Mouse (Mus musculus) heart, adult 2 months (tissue): ENCODE data around the gene Aicda. TPM values are rescaled to one million over a fixed set of nuclear protein-coding genes. Genes with fewer than 3 reads are reported as not detected.
A peak's percentile ranks its signal among the peaks of the same experiment; 100 is the strongest.

Source experiments
- DNase-seq, 2 experiments: peaks; one replicate each; pipeline ENCODE4 v3.0.0; 2021
- H3K27ac ChIP-seq: fragments of 200-600 bp; 2 replicates; pipeline ENCODE4 v1.8.1; 2022
- H3K27me3 ChIP-seq: fragments of 200-500 bp; 2 replicates; pipeline ENCODE4 v1.6.1; 2012; ENCODE audit warnings: mild to moderate bottlenecking, low read length, inconsistent platforms, mixed read lengths; ENCODE audit not compliant: control insufficient read depth, insufficient read depth
- H3K36me3 ChIP-seq: fragments of 200-500 bp; 2 replicates; pipeline ENCODE4 v1.6.1; 2012; ENCODE audit warnings: low read length, inconsistent platforms; ENCODE audit not compliant: control insufficient read depth, insufficient read depth
- H3K4me1 ChIP-seq: fragments of 200-500 bp; 2 replicates; pipeline ENCODE4 v1.6.1; 2011; ENCODE audit warnings: low read length; ENCODE audit not compliant: control insufficient read depth, insufficient read depth
- H3K4me3 ChIP-seq: fragments of 200-600 bp; 2 replicates; pipeline ENCODE4 v1.8.1; 2022
- H3K79me2 ChIP-seq: fragments of 200-500 bp; replicated peaks from 2 replicates; pipeline ENCODE4 v1.6.1; 2012; ENCODE audit warnings: mild to moderate bottlenecking, inconsistent platforms, low read length, moderate library complexity, mixed read lengths; ENCODE audit not compliant: control insufficient read depth, insufficient read depth
- H3K9ac ChIP-seq: fragments of 200-500 bp; 2 replicates; pipeline ENCODE4 v1.6.1; 2012; ENCODE audit warnings: low read depth, mild to moderate bottlenecking, control low read depth, inconsistent platforms, low read length, mixed read lengths
- CTCF ChIP-seq: fragments of 200-600 bp; IDR thresholded peaks from 2 replicates; pipeline ENCODE4 v1.8.1; 2022; ENCODE audit warnings: antibody characterized with exemption, mild to moderate bottlenecking, moderate library complexity
- EP300 ChIP-seq: fragments of 200-500 bp; IDR thresholded peaks from 2 replicates; pipeline ENCODE4 v1.6.1; 2011; ENCODE audit warnings: low read depth, low read length, control low read depth; ENCODE audit not compliant: insufficient read depth
- POLR2A ChIP-seq: fragments of 200-500 bp; IDR thresholded peaks from 2 replicates; pipeline ENCODE4 v1.6.1; 2011; ENCODE audit warnings: mild to moderate bottlenecking, low read depth, low read length, control low read depth; ENCODE audit not compliant: insufficient read depth
- WGBS: fragments of 180-500 bp; shearing (Covaris S2); methylation state at CpG from one replicate; pipeline ENCODE4 v1.1.7; 2018; 5-methylcytosine and 5-hydroxymethylcytosine counted together
- intact Hi-C: fragments of 180-260 bp; cut with DNase I; formaldehyde crosslinking; loops from one replicate; pipeline ENCODE4 v1.15.1; 2025
- polyA plus RNA-seq: library from polyadenylated mRNA; depleted of rRNA; stranded (reverse); fragments of >200 nt; gene quantifications from 2 replicates; pipeline ENCODE4 v1.2.3, GENCODE M21; 2012
- total RNA-seq, 2 experiments: library from RNA; stranded (reverse); gene quantifications; 2 replicates each; pipeline ENCODE4 v1.2.3; 2021

Aicda gene
- total and polyA plus RNA-seq, 3 experiments = not detected

- no peak overlapping the region for H3K9ac ChIP-seq
- TF ChIP-seq EP300 = no peak
- no peak for TF ChIP-seq POLR2A
- TF ChIP-seq CTCF = no peak
- no peak for DNase-seq
- peak overlapping the region; percentile 9; the same call in 1 of the 2 replicates for H3K27ac ChIP-seq
- H3K79me2 ChIP-seq = no peaks in the 10 kb centered on the region
- H3K36me3 ChIP-seq = peaks cover 6% of the 10 kb centered on the region
- no peaks in the 10 kb centered on the region for H3K27me3 ChIP-seq
- peaks cover 3% of the 10 kb centered on the region; the same call in 1 of the 2 replicates for H3K4me1 ChIP-seq
- H3K4me3 ChIP-seq = no peak overlapping the region
- intact Hi-C loops = no loop called here
- 62% methylated on average over 7 of the region's 7 CpGs for WGBS
Measured at GRCm38 (mm10) chr6:122600066-122600646, 46.6 kb downstream of the Aicda start.

GRCm38 (mm10) chr6:122601031-122601430, 47.4 kb downstream of the Aicda start:
- Histone ChIP-seq H3K4me1 (peaks cover 3% of the 10 kb centered on the region; the same call in 1 of the 2 replicates), H3K36me3 (peaks cover 6% of the 10 kb centered on the region), H3K27ac (no peak overlapping the region; the same call in 1 of the 2 replicates), H3K4me3 (no peak overlapping the region; the same call in 1 of the 2 replicates), H3K9ac (no peak overlapping the region), H3K27me3 (no peaks in the 10 kb centered on the region), H3K79me2 (no peaks in the 10 kb centered on the region)
- whole genome bisulfite sequencing = 82% methylated on average over 4 of the region's 4 CpGs
- intact Hi-C loops = no loop called here
- no peak for TF ChIP-seq CTCF
- TF ChIP-seq EP300 = no peak
- DNase-seq = no peak

GRCm38 (mm10) chr6:122601615-122602014, 48.0 kb downstream of the Aicda start:
- WGBS = 66% methylated on average over 3 of the region's 3 CpGs
- Histone ChIP-seq H3K27ac (peak overlapping the region; percentile 90), H3K9ac (no peak overlapping the region), H3K27me3 (no peaks in the 10 kb centered on the region), H3K4me1 (peaks cover 3% of the 10 kb centered on the region; the same call in 1 of the 2 replicates), H3K36me3 (peaks cover 6% of the 10 kb centered on the region), H3K79me2 (no peaks in the 10 kb centered on the region), H3K4me3 (peak overlapping the region; percentile 58)
- TF ChIP-seq POLR2A (no peak), EP300 (no peak), CTCF (no peak)
- no peak for DNase-seq
- intact Hi-C loops = no loop called here

GRCm38 (mm10) chr6:122602242-122602991, 48.8 kb downstream of the Aicda start, which contains the start of gene Apobec1:
Gene Apobec1, minus strand, starts transcription at chr6:122602444.
- DNase-seq = peak; percentile 81 to 88
- H3K79me2 ChIP-seq = no peaks in the 10 kb centered on the region
- peak within 1 kb of the TSS; percentile 61 for H3K9ac ChIP-seq
- no peaks in the 10 kb centered on the region for H3K27me3 ChIP-seq
- H3K27ac ChIP-seq = peak within 1 kb of the TSS; percentile 90
- under 1% methylated on average over 22 of the region's 22 CpGs for WGBS
- peaks cover 3% of the 10 kb centered on the region; the same call in 1 of the 2 replicates for H3K4me1 ChIP-seq
- intact Hi-C loops = no loop called here
- H3K36me3 ChIP-seq = peaks cover 6% of the 10 kb centered on the region
- TF ChIP-seq CTCF (no peak), POLR2A (peak; percentile 84), EP300 (peak; percentile 40; the same call in 1 of the 2 replicates)
- peak within 1 kb of the TSS; percentile 58 for H3K4me3 ChIP-seq

GRCm38 (mm10) chr6:122602992-122603322, 49.4 kb downstream of the Aicda start:
- no peak for TF ChIP-seq EP300
- 0 out of 2 replicates have a peak, but pooled peaks have one; percentile 33 for TF ChIP-seq POLR2A
- TF ChIP-seq CTCF = no peak
- Histone ChIP-seq H3K27me3 (no peaks in the 10 kb centered on the region), H3K27ac (peak overlapping the region; percentile 90), H3K36me3 (peaks cover 6% of the 10 kb centered on the region), H3K9ac (no peak overlapping the region), H3K4me3 (peak overlapping the region; percentile 58), H3K79me2 (no peaks in the 10 kb centered on the region), H3K4me1 (peaks cover 3% of the 10 kb centered on the region; the same call in 1 of the 2 replicates)
- WGBS = 21% methylated on average over 1 of the region's 1 CpGs
- no peak for DNase-seq
- intact Hi-C loops = no loop called here

- H3K27ac ChIP-seq = no peak overlapping the region; the same call in 1 of the 2 replicates
- H3K9ac ChIP-seq = no peak overlapping the region
- no peak for DNase-seq
- no peaks in the 10 kb centered on the region for H3K27me3 ChIP-seq
- no peaks in the 10 kb centered on the region; the same call in 1 of the 2 replicates for H3K4me1 ChIP-seq
- intact Hi-C loops = no loop called here
- TF ChIP-seq CTCF (no peak), POLR2A (no peak), EP300 (no peak)
- H3K36me3 ChIP-seq = no peaks in the 10 kb centered on the region; the same call in 1 of the 2 replicates
- H3K4me3 ChIP-seq = no peak overlapping the region
- no peaks in the 10 kb centered on the region for H3K79me2 ChIP-seq
Measured at GRCm38 (mm10) chr6:122604260-122604659, 50.7 kb downstream of the Aicda start.
